Mouse (Mus musculus) G1E (cell line): ENCODE data around the gene Olfr594.

Source experiments
- CTCF ChIP-seq: IDR thresholded peaks from 2 replicates; pipeline ENCODE4 v1.5.1; 2012; ENCODE audit warnings: low read depth, low read length, inconsistent platforms, mixed read lengths
- GATA1 ChIP-seq: IDR thresholded peaks from 2 replicates; pipeline ENCODE4 v1.6.1; 2012; ENCODE audit warnings: borderline replicate concordance, low read length, inconsistent platforms, mixed read lengths
- TAL1 ChIP-seq: conservative IDR thresholded peaks from 2 replicates; pipeline ENCODE4 v1.6.1; 2012; ENCODE audit warnings: low read depth, low read length, inconsistent platforms, mixed read lengths

- TF ChIP-seq CTCF (no peak), TAL1 (no peak), GATA1 (no peak)
Observed at GRCm38 (mm10) chr7:103216696-103217095, at the start of gene Olfr594.
